Mouse (Mus musculus): ENCODE measurements at regions not wholly inside any gene's neighbourhood (a gene's known extent, or its start where the extent isn't known, plus 50 kb on each side); places are given as distances from the start of the nearest gene placed in this dataset.

DNA sequence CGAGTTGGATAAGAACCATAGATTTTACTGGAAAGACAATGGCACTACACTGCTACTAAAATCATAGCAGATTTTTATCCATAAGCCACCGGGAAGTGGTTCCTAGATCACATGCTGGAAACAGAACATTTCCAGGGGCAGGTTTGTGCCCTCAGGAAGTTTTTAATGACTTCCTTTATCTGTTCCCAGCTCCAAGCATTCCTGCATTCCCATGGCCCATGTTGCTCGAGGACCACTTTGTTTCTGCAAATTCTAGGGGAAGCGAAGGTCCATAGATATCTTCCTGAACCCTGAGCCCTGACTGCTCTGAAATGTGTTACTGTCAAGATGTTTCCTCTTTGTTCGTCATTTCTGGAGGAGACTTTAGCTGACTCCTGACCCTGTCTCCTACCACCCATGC, 235.6 kb upstream of the Map3k1 start:
- Histone ChIP-seq H3K36me3 (ENCODE audit: control insufficient read depth, insufficient read depth, low read length) (no peaks in the 10 kb centered on the region), H3K4me3 (ENCODE audit: low read depth, low read length) (no peak overlapping the region), H3K27ac (ENCODE audit: insufficient read depth, low read depth, low read length) (no peak overlapping the region), H3K4me1 (ENCODE audit: control insufficient read depth, insufficient read depth, insufficient read length, low read length) (peaks cover 25% of the 10 kb centered on the region; the same call in 1 of the 2 replicates), H3K27me3 (ENCODE audit: control insufficient read depth, insufficient read depth, low read length) (no peaks in the 10 kb centered on the region)
- no peak for TF ChIP-seq POLR2A (IDR thresholded peaks at IDR 0.05; ENCODE audit: low read depth, low read length)
- TF ChIP-seq CTCF (IDR thresholded peaks at IDR 0.05; ENCODE audit: extremely low read depth, insufficient read length, insufficient replicate concordance, low read depth, low read length) = no peak
- 58% methylated on average over 5 of the region's 5 CpGs for WGBS

DNA sequence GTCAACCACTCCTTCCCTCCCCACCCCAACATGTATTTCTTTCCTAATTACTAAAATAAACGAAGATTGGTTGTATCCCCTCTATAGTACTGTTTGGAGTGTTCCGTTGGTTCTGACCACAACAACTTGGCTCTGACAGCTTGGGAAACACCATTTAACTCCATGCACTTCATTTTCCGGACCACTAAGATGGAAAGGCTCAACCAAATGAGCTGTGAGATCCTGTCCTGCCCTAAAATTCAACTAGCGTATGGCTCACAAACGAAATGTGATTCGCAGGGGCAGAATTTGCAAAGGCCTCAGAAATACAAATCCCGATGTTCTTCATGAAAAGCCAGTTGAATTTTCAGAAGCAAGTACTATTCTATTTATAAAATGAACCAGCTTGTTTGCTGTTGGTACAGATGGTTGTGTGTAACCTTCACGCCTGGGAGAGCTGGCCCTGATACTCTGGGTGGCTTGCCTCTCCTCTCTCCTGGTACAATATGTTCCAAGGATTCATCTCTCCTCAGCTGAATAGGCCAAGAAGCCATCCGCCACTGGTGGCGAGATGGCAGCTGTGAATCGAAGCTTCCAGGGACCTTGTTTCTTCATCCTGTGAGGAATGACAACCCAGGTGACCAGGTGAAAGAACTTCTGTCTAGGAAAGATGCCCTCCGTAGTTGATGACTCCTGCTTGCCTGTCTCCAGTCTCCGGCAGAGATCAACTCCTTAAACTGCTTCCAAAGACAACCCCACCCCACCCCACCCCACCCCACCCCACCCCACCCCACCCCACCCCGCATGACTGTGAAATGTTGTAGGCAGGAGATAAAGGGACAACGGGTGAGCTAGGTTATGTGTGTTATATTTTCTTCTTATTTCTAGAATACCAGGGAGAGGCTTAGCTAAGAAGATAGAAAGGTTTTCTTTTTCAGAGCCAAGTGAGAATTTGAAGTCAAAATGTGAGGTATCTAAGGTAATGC, 237.7 kb upstream of the Map3k1 start:
- H3K27me3 ChIP-seq (ENCODE audit: control insufficient read depth, insufficient read depth, low read length) = no peaks in the 10 kb centered on the region

DNA sequence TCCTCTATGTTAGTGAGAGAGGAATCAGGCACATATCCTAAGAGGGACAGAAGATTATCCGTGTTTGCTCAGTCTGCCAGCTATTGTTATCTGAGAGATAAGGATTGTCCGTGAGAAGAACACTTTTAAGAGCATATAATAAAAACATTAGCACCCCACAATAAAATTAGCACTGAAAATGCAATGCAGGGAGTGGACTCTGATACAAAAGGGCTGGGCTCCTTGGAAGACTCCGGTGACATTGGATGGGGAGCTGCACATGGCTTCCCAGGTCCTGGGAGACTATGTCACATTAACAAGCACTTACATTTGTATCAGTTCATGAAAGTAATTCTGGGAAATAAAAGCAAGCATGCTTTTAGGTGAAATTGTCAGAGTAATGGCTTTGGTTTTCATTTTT, 238.6 kb upstream of the Map3k1 start:
- 29% methylated on average over 3 of the region's 3 CpGs for WGBS
- Histone ChIP-seq H3K27me3 (ENCODE audit: control insufficient read depth, insufficient read depth, low read length) (no peaks in the 10 kb centered on the region), H3K27ac (ENCODE audit: insufficient read depth, low read depth, low read length) (no peak overlapping the region), H3K4me1 (ENCODE audit: control insufficient read depth, insufficient read depth, insufficient read length, low read length) (peaks cover 25% of the 10 kb centered on the region; the same call in 1 of the 2 replicates), H3K36me3 (ENCODE audit: control insufficient read depth, insufficient read depth, low read length) (no peaks in the 10 kb centered on the region), H3K4me3 (ENCODE audit: low read depth, low read length) (no peak overlapping the region)
- no peak for TF ChIP-seq POLR2A (IDR thresholded peaks at IDR 0.05; ENCODE audit: low read depth, low read length)
- no peak for TF ChIP-seq CTCF (IDR thresholded peaks at IDR 0.05; ENCODE audit: extremely low read depth, insufficient read length, insufficient replicate concordance, low read depth, low read length)

More for the DNA sequence above, 237.7 kb upstream of the Map3k1 start:
- no peak for TF ChIP-seq POLR2A (IDR thresholded peaks at IDR 0.05; ENCODE audit: low read depth, low read length)
- no peak for TF ChIP-seq CTCF (IDR thresholded peaks at IDR 0.05; ENCODE audit: extremely low read depth, insufficient read length, insufficient replicate concordance, low read depth, low read length)
- H3K36me3 ChIP-seq (ENCODE audit: control insufficient read depth, insufficient read depth, low read length) = no peaks in the 10 kb centered on the region
- 75% methylated on average over 15 of the region's 15 CpGs for WGBS
- H3K4me1 ChIP-seq (ENCODE audit: control insufficient read depth, insufficient read depth, insufficient read length, low read length) = peaks cover 25% of the 10 kb centered on the region; the same call in 1 of the 2 replicates
- H3K27ac ChIP-seq (ENCODE audit: insufficient read depth, low read depth, low read length) = no peak overlapping the region
- no peak overlapping the region for H3K4me3 ChIP-seq (ENCODE audit: low read depth, low read length)

GRCm38 (mm10) chr13:112047874-112048273, 239.1 kb upstream of the Map3k1 start:
- no peaks in the 10 kb centered on the region for H3K27me3 ChIP-seq (ENCODE audit: control insufficient read depth, insufficient read depth, low read length)
- 68% methylated on average over 13 of the region's 13 CpGs for WGBS
- TF ChIP-seq POLR2A (IDR thresholded peaks at IDR 0.05; ENCODE audit: low read depth, low read length) (no peak), CTCF (IDR thresholded peaks at IDR 0.05; ENCODE audit: extremely low read depth, insufficient read length, insufficient replicate concordance, low read depth, low read length) (no peak)

GRCm38 (mm10) chr13:112048327-112048726, 239.5 kb upstream of the Map3k1 start:
- no peaks in the 10 kb centered on the region for H3K36me3 ChIP-seq (ENCODE audit: control insufficient read depth, insufficient read depth, low read length)
- H3K27me3 ChIP-seq (ENCODE audit: control insufficient read depth, insufficient read depth, low read length) = no peaks in the 10 kb centered on the region
- TF ChIP-seq POLR2A (IDR thresholded peaks at IDR 0.05; ENCODE audit: low read depth, low read length) (no peak), CTCF (IDR thresholded peaks at IDR 0.05; ENCODE audit: extremely low read depth, insufficient read length, insufficient replicate concordance, low read depth, low read length) (no peak)
- H3K27ac ChIP-seq (ENCODE audit: insufficient read depth, low read depth, low read length) = no peak overlapping the region
- H3K4me1 ChIP-seq (ENCODE audit: control insufficient read depth, insufficient read depth, insufficient read length, low read length) = peaks cover 23% of the 10 kb centered on the region; the same call in 1 of the 2 replicates
- no peak overlapping the region for H3K4me3 ChIP-seq (ENCODE audit: low read depth, low read length)
- WGBS = 63% methylated on average over 6 of the region's 6 CpGs

More at GRCm38 (mm10) chr13:112047874-112048273, 239.1 kb upstream of the Map3k1 start:
- Histone ChIP-seq H3K27ac (ENCODE audit: insufficient read depth, low read depth, low read length) (no peak overlapping the region), H3K4me3 (ENCODE audit: low read depth, low read length) (no peak overlapping the region), H3K4me1 (ENCODE audit: control insufficient read depth, insufficient read depth, insufficient read length, low read length) (peaks cover 25% of the 10 kb centered on the region; the same call in 1 of the 2 replicates), H3K36me3 (ENCODE audit: control insufficient read depth, insufficient read depth, low read length) (no peaks in the 10 kb centered on the region)

DNA sequence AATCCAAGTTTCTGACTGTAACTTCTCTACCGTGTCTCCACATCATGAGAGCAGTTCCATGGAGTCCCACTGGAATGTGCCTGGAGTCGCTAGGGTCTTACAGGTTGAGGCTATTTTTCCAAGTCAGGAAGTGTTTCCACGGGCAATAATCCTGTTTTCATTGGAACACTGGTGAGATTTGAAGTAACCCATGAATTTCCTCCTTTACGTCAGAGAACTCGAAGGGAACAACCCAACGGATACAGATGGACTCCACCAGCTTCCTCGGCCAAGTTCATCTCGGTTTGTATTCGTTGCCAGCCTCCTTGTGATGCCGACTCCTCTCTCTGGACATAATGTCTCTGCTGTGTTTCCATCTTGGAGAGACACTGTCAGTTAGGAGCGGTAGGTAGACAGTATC, 237.4 kb upstream of the Ankrd55 start:
- Histone ChIP-seq H3K36me3 (ENCODE audit: control insufficient read depth, insufficient read depth, low read length) (no peaks in the 10 kb centered on the region), H3K4me1 (ENCODE audit: control insufficient read depth, insufficient read depth, insufficient read length, low read length) (peaks cover 21% of the 10 kb centered on the region; the same call in 1 of the 2 replicates), H3K27me3 (ENCODE audit: control insufficient read depth, insufficient read depth, low read length) (no peaks in the 10 kb centered on the region), H3K27ac (ENCODE audit: insufficient read depth, low read depth, low read length) (no peak overlapping the region), H3K4me3 (ENCODE audit: low read depth, low read length) (no peak overlapping the region)
- WGBS = 93% methylated on average over 11 of the region's 11 CpGs
- TF ChIP-seq CTCF (IDR thresholded peaks at IDR 0.05; ENCODE audit: extremely low read depth, insufficient read length, insufficient replicate concordance, low read depth, low read length) (no peak), POLR2A (IDR thresholded peaks at IDR 0.05; ENCODE audit: low read depth, low read length) (no peak)

DNA sequence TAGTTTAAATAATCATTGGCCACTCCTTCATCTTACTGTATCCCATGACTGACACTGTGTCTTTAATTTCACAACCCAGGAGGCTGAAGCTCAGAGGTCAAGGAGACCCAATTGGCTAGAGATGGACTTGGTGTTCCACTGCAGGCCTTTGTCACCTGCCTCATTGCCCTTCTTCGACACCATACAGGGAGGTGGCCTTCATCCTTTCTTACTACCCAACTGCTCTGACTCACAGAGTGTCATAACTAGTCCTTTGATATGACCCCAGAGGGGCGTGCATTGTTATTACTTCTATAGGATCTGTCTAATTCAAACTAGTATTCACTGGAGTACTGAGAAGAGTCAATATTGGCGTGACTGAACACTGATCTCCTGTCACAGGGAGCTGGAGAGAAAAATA, 236.2 kb upstream of the Ankrd55 start:
- H3K4me3 ChIP-seq (ENCODE audit: low read depth, low read length) = no peak overlapping the region
- TF ChIP-seq CTCF (IDR thresholded peaks at IDR 0.05; ENCODE audit: extremely low read depth, insufficient read length, insufficient replicate concordance, low read depth, low read length) (no peak), POLR2A (IDR thresholded peaks at IDR 0.05; ENCODE audit: low read depth, low read length) (no peak)
- H3K4me1 ChIP-seq (ENCODE audit: control insufficient read depth, insufficient read depth, insufficient read length, low read length) = peaks cover 15% of the 10 kb centered on the region; the same call in 1 of the 2 replicates
- H3K36me3 ChIP-seq (ENCODE audit: control insufficient read depth, insufficient read depth, low read length) = no peaks in the 10 kb centered on the region
- WGBS = 55% methylated on average over 3 of the region's 3 CpGs
- H3K27ac ChIP-seq (ENCODE audit: insufficient read depth, low read depth, low read length) = no peak overlapping the region
- no peaks in the 10 kb centered on the region for H3K27me3 ChIP-seq (ENCODE audit: control insufficient read depth, insufficient read depth, low read length)

Data from small intestine, adult 2 months (tissue).